Mouse (Mus musculus) forebrain, embryonic 13.5 days (tissue): ENCODE results near the gene Pctp. TPM values are rescaled to one million over a fixed set of nuclear protein-coding genes. Genes with fewer than 3 reads are reported as not detected.

Experiments
- ATAC-seq: fragments of 200-750 bp; cut with Nextera tagmentation; 2 replicates; pipeline ENCODE4 v1.8.0; 2017
- H3K27ac ChIP-seq: fragments of 300-500 bp; sonication (generic); 2 replicates; pipeline ENCODE4 v1.5.1; 2015; ENCODE audit warnings: inconsistent platforms, mild to moderate bottlenecking, moderate library complexity
- H3K27me3 ChIP-seq: fragments of 300-500 bp; sonication (generic); 2 replicates; pipeline ENCODE4 v1.6.1; 2015; ENCODE audit warnings: mild to moderate bottlenecking, inconsistent platforms
- H3K36me3 ChIP-seq: fragments of 300-500 bp; sonication (generic); 2 replicates; pipeline ENCODE4 v1.6.1; 2015; ENCODE audit warnings: mild to moderate bottlenecking, inconsistent platforms; ENCODE audit not compliant: poor library complexity, severe bottlenecking
- H3K4me1 ChIP-seq: fragments of 300-500 bp; sonication (generic); 2 replicates; pipeline ENCODE4 v1.6.1; 2015; ENCODE audit warnings: inconsistent platforms
- H3K4me2 ChIP-seq: fragments of 300-500 bp; sonication (generic); 2 replicates; pipeline ENCODE4 v1.6.1; 2015; ENCODE audit warnings: inconsistent platforms, mild to moderate bottlenecking, moderate library complexity
- H3K4me3 ChIP-seq: fragments of 300-500 bp; sonication (generic); 2 replicates; pipeline ENCODE4 v1.5.1; 2015; ENCODE audit warnings: mild to moderate bottlenecking, inconsistent platforms
- H3K9ac ChIP-seq: fragments of 300-500 bp; sonication (generic); 2 replicates; pipeline ENCODE4 v1.6.1; 2015; ENCODE audit warnings: mild to moderate bottlenecking, inconsistent platforms
- H3K9me3 ChIP-seq: fragments of 300-500 bp; sonication (generic); replicated peaks from 2 replicates; pipeline ENCODE4 v1.6.1; 2016; ENCODE audit warnings: inconsistent platforms
- WGBS: fragments of 180-500 bp; shearing (Covaris S2); methylation state at CpG from one replicate; pipeline ENCODE4 v1.1.7; 2015; 5-methylcytosine and 5-hydroxymethylcytosine counted together
- polyA plus RNA-seq: library from polyadenylated mRNA; unstranded; fragments of >200 nt; fragmentation: Nextera tagmentation; extraction: Ambion mirVana; gene quantifications from 2 replicates; pipeline ENCODE4 v1.2.1, GENCODE M21; 2015

The Pctp gene
- polyA plus RNA-seq, 1 experiment from 2014 or later, result 2.6 TPM

GRCm38 (mm10) chr11:89950691-89951270 lies 51.9 kb downstream of the Pctp start:
- Histone ChIP-seq H3K9me3 (no peaks in the 10 kb centered on the region), H3K27me3 (no peaks in the 10 kb centered on the region), H3K4me1 (peaks cover 3% of the 10 kb centered on the region; the same call in 1 of the 2 replicates), H3K9ac (no peak overlapping the region), H3K4me2 (no peak overlapping the region), H3K36me3 (no peaks in the 10 kb centered on the region), H3K27ac (no peak overlapping the region), H3K4me3 (no peak overlapping the region)
- ATAC-seq, result no peak
- WGBS, result 83% methylated on average over 3 of the region's 3 CpGs

GRCm38 (mm10) chr11:89947806-89948205 lies 54.9 kb downstream of the Pctp start:
- H3K4me3 ChIP-seq, result no peak overlapping the region
- ATAC-seq, result no peak
- 89% methylated on average over 4 of the region's 4 CpGs for WGBS

GRCm38 (mm10) chr11:89945159-89945558 lies 57.5 kb downstream of the Pctp start:
- Histone ChIP-seq H3K4me1 (no peaks in the 10 kb centered on the region), H3K4me2 (no peak overlapping the region), H3K4me3 (no peak overlapping the region), H3K9me3 (no peaks in the 10 kb centered on the region), H3K27me3 (no peaks in the 10 kb centered on the region), H3K36me3 (no peaks in the 10 kb centered on the region), H3K27ac (no peak overlapping the region), H3K9ac (no peak overlapping the region)
- 90% methylated on average over 8 of the region's 8 CpGs for WGBS
- no peak for ATAC-seq

More at GRCm38 (mm10) chr11:89947806-89948205, 54.9 kb downstream of the Pctp start:
- no peaks in the 10 kb centered on the region for H3K27me3 ChIP-seq
- H3K36me3 ChIP-seq, result no peaks in the 10 kb centered on the region
- no peak overlapping the region for H3K4me2 ChIP-seq
- no peaks in the 10 kb centered on the region for H3K4me1 ChIP-seq
- no peaks in the 10 kb centered on the region for H3K9me3 ChIP-seq
- H3K9ac ChIP-seq, result no peak overlapping the region
- H3K27ac ChIP-seq, result no peak overlapping the region

GRCm38 (mm10) chr11:89937241-89937640 lies 65.5 kb downstream of the Pctp start:
- Histone ChIP-seq H3K4me1 (peaks cover 13% of the 10 kb centered on the region), H3K36me3 (no peaks in the 10 kb centered on the region), H3K9ac (no peak overlapping the region), H3K27ac (no peak overlapping the region), H3K4me3 (no peak overlapping the region), H3K27me3 (no peaks in the 10 kb centered on the region), H3K4me2 (no peak overlapping the region), H3K9me3 (no peaks in the 10 kb centered on the region)
- 43% methylated on average over 7 of the region's 7 CpGs for WGBS
- no peak for ATAC-seq

Other genes with a start within 250 kb of the Pctp start
- 2.4 and 3.5 TPM in 2 replicates for gene Ankfn1, start 225.2 kb downstream of the Pctp start, polyA plus RNA-seq
- 4.8 and 5.0 TPM in 2 replicates for gene Tmem100, start 27.5 kb upstream of the Pctp start, polyA plus RNA-seq
- gene Gm45716, start 184.8 kb upstream of the Pctp start, polyA plus RNA-seq, result 19.2 and 21.3 TPM in 2 replicates
- gene Mmd, start 246.6 kb upstream of the Pctp start, polyA plus RNA-seq, result 64.8 and 65.2 TPM in 2 replicates